Mouse (Mus musculus): Measurements from ENCODE around the gene Defb43. TPM values are rescaled to one million over a fixed set of nuclear protein-coding genes. Genes with fewer than 3 reads are reported as not detected.

Gene Defb43
- not detected in 2 replicates for polyA plus RNA-seq (2014; fragmentation: Nextera tagmentation; extraction: Ambion mirVana)

DNA sequence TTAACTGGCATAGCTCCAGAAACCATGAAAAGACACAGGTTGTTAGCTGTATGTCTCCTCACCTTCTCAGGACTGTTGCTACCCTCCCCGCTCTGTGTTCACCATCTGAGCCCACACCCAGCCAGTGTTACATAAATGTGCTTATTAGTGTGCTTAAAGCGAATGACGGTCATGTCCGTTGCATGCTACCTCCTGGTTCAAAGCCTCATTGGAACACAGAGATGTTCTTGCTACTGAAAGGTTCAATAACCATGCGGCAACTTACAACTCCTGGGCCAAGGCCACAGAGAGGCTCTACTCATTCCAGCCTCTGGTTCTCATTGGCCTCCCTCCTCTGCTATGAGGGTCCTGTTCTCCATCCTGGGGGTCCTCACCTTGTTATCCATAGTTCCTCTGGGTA lies at the start of gene Defb43:
Defb43 (plus strand) TSS at position 301 of the 400 bp plus-strand sequence.
- H3K4me2 ChIP-seq (ENCODE audit: low read length) = no peak within 1 kb of the TSS
- no peak within 1 kb of the TSS for H3K9ac ChIP-seq (ENCODE audit: low read length)
- H3K9me3 ChIP-seq (replicated peaks; ENCODE audit: control insufficient read depth, low read length) = no peaks in the 10 kb centered on the region
- no peak for ATAC-seq
- DNase-seq (ENCODE audit: low spot score) = no peak
- H3K36me3 ChIP-seq (ENCODE audit: control insufficient read depth, insufficient read depth, low read length) = no peaks in the 10 kb centered on the region
- no peak within 1 kb of the TSS for H3K4me3 ChIP-seq (ENCODE audit: low read depth, low read length)
- no peaks in the 10 kb centered on the region for H3K27me3 ChIP-seq (replicated peaks; ENCODE audit: control insufficient read depth, insufficient read depth, low read length)
- H3K4me1 ChIP-seq (ENCODE audit: control insufficient read depth, insufficient read depth, low read length) = no peaks in the 10 kb centered on the region
- WGBS = 96% methylated on average over 5 of the region's 5 CpGs
- no peak within 1 kb of the TSS for H3K27ac ChIP-seq (ENCODE audit: low read depth, low read length)

DNA sequence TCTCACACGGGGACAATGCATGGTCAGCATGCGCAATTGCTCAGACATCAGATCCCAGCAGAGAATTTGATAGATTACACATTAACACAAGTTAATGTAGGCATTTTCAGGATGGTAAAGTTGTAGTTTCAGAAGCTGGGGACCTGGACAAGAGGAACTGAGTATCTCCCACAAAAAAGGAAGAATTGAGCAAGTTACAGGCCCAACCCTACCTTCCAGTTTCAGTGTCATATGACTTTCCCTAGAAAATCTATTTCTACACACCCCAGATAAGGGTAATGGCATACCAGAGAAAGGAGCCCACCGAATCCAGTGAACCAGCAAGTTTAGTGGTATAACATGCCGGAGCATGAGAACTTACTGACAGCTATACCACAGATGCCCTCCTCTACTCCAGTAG lies 47.9 kb upstream of the Defb43 start:
- Histone ChIP-seq H3K9ac (ENCODE audit: low read length) (no peak overlapping the region), H3K9me3 (replicated peaks; ENCODE audit: control insufficient read depth, low read length) (no peaks in the 10 kb centered on the region), H3K27ac (ENCODE audit: low read depth, low read length) (no peak overlapping the region), H3K4me2 (ENCODE audit: low read length) (no peak overlapping the region), H3K4me3 (ENCODE audit: low read depth, low read length) (no peak overlapping the region), H3K36me3 (ENCODE audit: control insufficient read depth, insufficient read depth, low read length) (0 out of 2 replicates have a peak, but pooled peaks cover 3% of the 10 kb centered on the region), H3K4me1 (ENCODE audit: control insufficient read depth, insufficient read depth, low read length) (peaks cover 4% of the 10 kb centered on the region), H3K27me3 (replicated peaks; ENCODE audit: control insufficient read depth, insufficient read depth, low read length) (no peaks in the 10 kb centered on the region)
- no peak for ATAC-seq
- DNase-seq (ENCODE audit: low spot score) = no peak
- 83% methylated on average over 4 of the region's 4 CpGs for WGBS

DNA sequence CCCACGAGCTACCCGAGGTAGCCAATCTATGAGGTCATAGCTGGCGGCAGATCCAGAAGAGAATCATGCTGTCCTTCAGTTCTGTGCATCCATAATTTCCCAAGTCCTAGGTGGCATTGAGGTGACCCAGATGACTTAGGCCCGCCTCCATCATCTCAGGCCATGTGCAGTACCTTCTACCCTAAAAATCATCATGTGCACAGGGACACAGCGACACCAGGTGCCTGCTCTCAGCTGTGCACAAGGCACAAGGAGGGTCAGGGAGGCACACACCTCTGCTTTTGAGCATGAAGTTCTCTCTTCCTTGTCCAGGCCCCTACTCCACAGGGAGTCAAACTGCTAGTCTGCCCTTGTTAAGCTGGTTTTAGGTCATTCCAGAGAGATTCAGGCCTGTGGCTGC lies 46.2 kb upstream of the Defb43 start:
- ATAC-seq (no peak), DNase-seq (ENCODE audit: low spot score) (no peak)
- H3K4me1 ChIP-seq (ENCODE audit: control insufficient read depth, insufficient read depth, low read length) = peaks cover 4% of the 10 kb centered on the region
- no peak overlapping the region for H3K4me3 ChIP-seq (ENCODE audit: low read depth, low read length)
- no peaks in the 10 kb centered on the region for H3K27me3 ChIP-seq (replicated peaks; ENCODE audit: control insufficient read depth, insufficient read depth, low read length)
- H3K9me3 ChIP-seq (replicated peaks; ENCODE audit: control insufficient read depth, low read length) = no peaks in the 10 kb centered on the region
- no peak overlapping the region for H3K4me2 ChIP-seq (ENCODE audit: low read length)
- H3K36me3 ChIP-seq (ENCODE audit: control insufficient read depth, insufficient read depth, low read length) = no peaks in the 10 kb centered on the region
- no peak overlapping the region for H3K27ac ChIP-seq (ENCODE audit: low read depth, low read length)
- no peak overlapping the region for H3K9ac ChIP-seq (ENCODE audit: low read length)
- 86% methylated on average over 5 of the region's 5 CpGs for whole genome bisulfite sequencing

DNA sequence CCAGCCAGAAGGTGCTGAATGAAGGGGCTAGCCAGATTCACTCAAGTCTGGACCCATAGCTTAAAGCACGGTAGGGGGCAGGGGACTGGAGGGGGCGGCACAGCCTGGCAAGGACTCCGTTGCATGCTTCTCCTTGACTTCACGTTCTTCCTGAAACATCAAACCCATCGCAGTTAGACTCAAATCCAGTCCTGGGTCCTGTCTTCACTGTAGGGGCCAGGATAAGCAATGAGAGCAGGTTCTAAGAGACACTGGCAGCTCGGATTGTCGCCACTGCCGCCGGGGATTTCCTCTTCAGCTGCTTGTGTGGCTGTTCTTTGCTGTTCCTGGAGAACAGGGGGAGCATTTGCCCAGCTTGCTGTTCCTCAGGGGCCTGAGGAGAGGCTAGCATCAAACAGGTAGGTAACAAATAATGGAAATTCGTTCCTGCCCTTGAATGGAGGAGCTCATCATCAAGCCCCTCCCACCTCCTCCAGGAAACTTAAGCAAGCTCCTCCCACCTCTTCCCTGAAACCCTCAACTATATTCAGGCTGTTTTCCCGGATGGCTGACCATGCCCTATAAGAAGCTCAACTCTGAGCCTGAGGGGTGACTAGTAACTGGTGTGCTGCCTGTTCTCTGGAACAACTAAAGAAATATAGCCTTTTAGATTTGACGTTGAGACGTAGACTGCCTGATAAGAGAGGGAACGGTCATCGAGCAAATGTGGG lies 45.6 kb upstream of the Defb43 start:
- no peak overlapping the region for H3K27ac ChIP-seq (ENCODE audit: low read depth, low read length)
- H3K27me3 ChIP-seq (replicated peaks; ENCODE audit: control insufficient read depth, insufficient read depth, low read length) = no peaks in the 10 kb centered on the region
- peak overlapping the region; percentile 48; the same call in 1 of the 2 replicates for H3K9ac ChIP-seq (ENCODE audit: low read length)
- peaks cover 4% of the 10 kb centered on the region for H3K4me1 ChIP-seq (ENCODE audit: control insufficient read depth, insufficient read depth, low read length)
- WGBS = 28% methylated on average over 15 of the region's 15 CpGs
- no peaks in the 10 kb centered on the region for H3K9me3 ChIP-seq (replicated peaks; ENCODE audit: control insufficient read depth, low read length)
- H3K36me3 ChIP-seq (ENCODE audit: control insufficient read depth, insufficient read depth, low read length) = no peaks in the 10 kb centered on the region
- peak; percentile 20 for DNase-seq (ENCODE audit: low spot score)
- no peak for ATAC-seq
- H3K4me2 ChIP-seq (ENCODE audit: low read length) = peak overlapping the region; percentile 44
- H3K4me3 ChIP-seq (ENCODE audit: low read depth, low read length) = peak overlapping the region; percentile 16; the same call in 1 of the 2 replicates

DNA sequence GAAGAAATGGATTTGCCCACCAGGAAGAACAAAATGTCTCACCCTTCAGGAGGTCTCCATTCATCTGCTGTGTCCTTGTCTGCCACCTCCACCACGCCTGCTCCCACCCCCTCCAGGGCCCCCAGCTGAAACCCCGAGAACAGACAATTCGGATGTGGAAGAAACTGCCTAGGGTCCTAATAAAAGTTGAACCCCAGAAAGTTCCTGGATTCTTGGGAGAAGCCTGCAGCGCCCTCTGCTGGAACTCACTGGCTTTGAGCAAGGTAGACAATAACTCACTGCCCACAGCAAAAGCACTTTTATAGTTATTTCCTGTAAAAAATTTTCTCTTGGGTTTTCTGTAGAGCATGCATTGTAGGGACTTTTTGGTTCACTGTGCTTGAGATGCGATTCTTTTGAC lies 36.5 kb upstream of the Defb43 start:
- H3K9me3 ChIP-seq (replicated peaks; ENCODE audit: control insufficient read depth, low read length) = no peaks in the 10 kb centered on the region
- no peak overlapping the region for H3K27ac ChIP-seq (ENCODE audit: low read depth, low read length)
- no peak overlapping the region for H3K4me3 ChIP-seq (ENCODE audit: low read depth, low read length)
- H3K4me2 ChIP-seq (ENCODE audit: low read length) = no peak overlapping the region
- ATAC-seq = no peak
- no peaks in the 10 kb centered on the region for H3K36me3 ChIP-seq (ENCODE audit: control insufficient read depth, insufficient read depth, low read length)
- 7% methylated on average over 5 of the region's 5 CpGs for WGBS
- no peak overlapping the region for H3K9ac ChIP-seq (ENCODE audit: low read length)
- H3K4me1 ChIP-seq (ENCODE audit: control insufficient read depth, insufficient read depth, low read length) = no peaks in the 10 kb centered on the region
- peak; percentile 65 for DNase-seq (ENCODE audit: low spot score)
- H3K27me3 ChIP-seq (replicated peaks; ENCODE audit: control insufficient read depth, insufficient read depth, low read length) = no peaks in the 10 kb centered on the region

DNA sequence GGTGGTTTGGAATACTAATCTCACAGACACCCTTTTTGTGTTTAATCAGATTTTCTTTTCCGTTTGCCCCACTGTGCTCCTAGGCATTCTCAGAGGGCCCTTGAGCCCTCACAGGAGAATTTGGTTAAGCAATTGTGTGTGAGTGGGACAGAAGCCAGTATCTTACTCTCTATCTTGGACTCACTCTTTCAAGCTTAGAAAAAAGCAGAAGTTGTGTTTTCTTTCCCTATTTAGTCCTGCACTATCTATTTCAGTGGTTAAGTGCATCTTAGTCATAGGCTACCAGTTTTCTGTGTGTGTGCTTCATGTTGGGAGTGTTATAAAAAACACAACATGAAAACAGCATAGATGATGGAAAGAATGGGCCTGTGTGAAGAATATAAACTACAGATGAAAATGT lies 31.8 kb upstream of the Defb43 start:
- Histone ChIP-seq H3K36me3 (ENCODE audit: control insufficient read depth, insufficient read depth, low read length) (no peaks in the 10 kb centered on the region), H3K4me2 (ENCODE audit: low read length) (no peak overlapping the region), H3K4me3 (ENCODE audit: low read depth, low read length) (no peak overlapping the region), H3K9ac (ENCODE audit: low read length) (no peak overlapping the region), H3K9me3 (replicated peaks; ENCODE audit: control insufficient read depth, low read length) (no peaks in the 10 kb centered on the region), H3K27ac (ENCODE audit: low read depth, low read length) (no peak overlapping the region), H3K4me1 (ENCODE audit: control insufficient read depth, insufficient read depth, low read length) (no peaks in the 10 kb centered on the region), H3K27me3 (replicated peaks; ENCODE audit: control insufficient read depth, insufficient read depth, low read length) (no peaks in the 10 kb centered on the region)
- ATAC-seq = no peak
- 68% methylated on average over 1 of the region's 1 CpGs for WGBS
- DNase-seq (ENCODE audit: low spot score) = no peak

DNA sequence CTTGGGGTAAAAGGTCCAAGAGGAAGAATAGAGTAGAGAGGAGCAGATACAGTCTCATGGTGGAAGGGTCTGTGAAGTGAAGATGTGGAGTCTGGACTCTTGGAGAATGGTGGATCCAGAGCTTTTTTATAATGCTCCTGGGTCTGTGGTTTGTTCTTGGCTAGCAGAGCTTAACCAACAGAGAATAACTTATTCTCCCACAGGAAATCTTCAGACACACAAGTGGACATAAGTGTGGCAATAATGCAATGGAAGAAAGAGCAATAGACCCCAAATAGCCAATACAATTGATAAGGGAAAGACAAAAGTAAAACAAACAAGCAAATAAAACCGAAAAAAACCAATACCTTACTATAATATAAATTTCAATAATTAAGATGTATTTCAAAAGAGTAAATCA lies 27.2 kb upstream of the Defb43 start, which contains the start of gene Defb48:
Defb48 (minus strand) TSS at position 101 of the 400 bp plus-strand sequence.
- ATAC-seq (no peak), DNase-seq (ENCODE audit: low spot score) (no peak)
- Histone ChIP-seq H3K4me1 (ENCODE audit: control insufficient read depth, insufficient read depth, low read length) (no peaks in the 10 kb centered on the region), H3K27me3 (replicated peaks; ENCODE audit: control insufficient read depth, insufficient read depth, low read length) (no peaks in the 10 kb centered on the region), H3K36me3 (ENCODE audit: control insufficient read depth, insufficient read depth, low read length) (no peaks in the 10 kb centered on the region), H3K9ac (ENCODE audit: low read length) (no peak within 1 kb of the TSS), H3K4me2 (ENCODE audit: low read length) (no peak within 1 kb of the TSS), H3K9me3 (replicated peaks; ENCODE audit: control insufficient read depth, low read length) (no peaks in the 10 kb centered on the region), H3K27ac (ENCODE audit: low read depth, low read length) (no peak within 1 kb of the TSS), H3K4me3 (ENCODE audit: low read depth, low read length) (no peak within 1 kb of the TSS)
- 76% methylated on average over 1 of the region's 1 CpGs for WGBS

DNA sequence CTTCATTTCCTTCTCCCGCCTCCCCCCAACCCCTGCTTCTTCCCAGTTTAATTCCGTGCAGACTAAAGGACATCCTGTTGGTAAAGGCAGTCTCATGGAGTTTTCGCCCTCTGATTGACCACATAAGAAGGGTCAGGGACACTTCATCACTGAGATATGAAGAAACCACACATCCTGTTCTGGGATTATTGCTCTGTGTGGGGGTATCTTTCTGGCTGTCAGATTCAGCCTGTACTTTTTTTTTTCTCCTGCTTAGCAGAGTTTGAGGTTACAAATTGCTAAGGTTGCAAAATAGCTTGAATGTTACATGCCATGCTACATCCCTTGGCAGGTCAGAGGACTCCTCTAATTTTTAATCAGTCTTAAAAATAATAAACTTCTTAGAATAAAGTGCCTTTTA lies 20.3 kb upstream of the Defb43 start:
- H3K27ac ChIP-seq (ENCODE audit: low read depth, low read length) = no peak overlapping the region
- H3K4me2 ChIP-seq (ENCODE audit: low read length) = no peak overlapping the region
- H3K4me3 ChIP-seq (ENCODE audit: low read depth, low read length) = no peak overlapping the region
- no peak for ATAC-seq
- H3K9me3 ChIP-seq (replicated peaks; ENCODE audit: control insufficient read depth, low read length) = no peaks in the 10 kb centered on the region
- no peak for DNase-seq (ENCODE audit: low spot score)
- H3K27me3 ChIP-seq (replicated peaks; ENCODE audit: control insufficient read depth, insufficient read depth, low read length) = no peaks in the 10 kb centered on the region
- H3K9ac ChIP-seq (ENCODE audit: low read length) = no peak overlapping the region
- no peaks in the 10 kb centered on the region for H3K36me3 ChIP-seq (ENCODE audit: control insufficient read depth, insufficient read depth, low read length)
- WGBS = 73% methylated on average over 3 of the region's 3 CpGs
- no peaks in the 10 kb centered on the region for H3K4me1 ChIP-seq (ENCODE audit: control insufficient read depth, insufficient read depth, low read length)

DNA sequence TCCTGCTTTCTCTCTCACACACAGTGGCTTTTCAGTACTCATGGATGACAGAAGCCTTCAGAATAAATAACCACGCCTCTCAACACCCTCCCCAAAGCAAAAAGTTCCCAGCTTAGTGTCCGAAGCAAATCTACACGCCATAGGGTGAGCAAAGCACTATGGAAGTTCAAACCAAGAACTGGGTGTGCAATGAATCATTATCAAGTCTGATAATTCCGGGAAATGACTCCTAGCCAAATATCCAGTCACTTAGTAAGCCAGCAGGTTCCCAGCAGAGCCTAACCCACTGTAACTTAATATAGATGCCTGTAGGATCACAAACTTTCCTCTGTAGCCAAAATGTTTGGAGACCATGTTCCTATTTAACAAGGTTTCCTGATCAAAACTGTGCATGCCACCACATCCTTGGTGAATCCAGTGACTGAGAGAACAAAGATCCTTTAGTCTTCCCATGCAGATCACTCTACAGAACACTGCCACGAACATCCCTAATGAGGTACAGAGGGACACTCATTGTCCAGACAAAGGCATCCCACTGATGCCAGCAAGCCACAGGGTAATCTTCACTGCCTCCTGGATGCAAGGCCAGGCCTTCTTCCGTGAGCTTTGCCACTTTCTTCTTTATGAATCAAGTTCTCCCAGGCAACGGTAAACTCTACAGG lies 19.6 kb upstream of the Defb43 start:
- Histone ChIP-seq H3K9me3 (replicated peaks; ENCODE audit: control insufficient read depth, low read length) (no peaks in the 10 kb centered on the region), H3K36me3 (ENCODE audit: control insufficient read depth, insufficient read depth, low read length) (no peaks in the 10 kb centered on the region), H3K27ac (ENCODE audit: low read depth, low read length) (no peak overlapping the region), H3K27me3 (replicated peaks; ENCODE audit: control insufficient read depth, insufficient read depth, low read length) (no peaks in the 10 kb centered on the region), H3K4me3 (ENCODE audit: low read depth, low read length) (no peak overlapping the region), H3K4me2 (ENCODE audit: low read length) (no peak overlapping the region), H3K9ac (ENCODE audit: low read length) (no peak overlapping the region), H3K4me1 (ENCODE audit: control insufficient read depth, insufficient read depth, low read length) (no peaks in the 10 kb centered on the region)
- 57% methylated on average over 7 of the region's 7 CpGs for WGBS
- DNase-seq (ENCODE audit: low spot score) (no peak), ATAC-seq (no peak)
